Mouse (Mus musculus): ENCODE results near the gene Pop7. TPM values are rescaled to one million over a fixed set of nuclear protein-coding genes. Genes with fewer than 3 reads are reported as not detected.

Pop7 gene
- total RNA-seq (2014; rRNA removed; ENCODE audit: low replicate concordance) (40.1 and 61.3 TPM in 2 replicates), polyA plus RNA-seq (2015; fragmentation: Nextera tagmentation; extraction: Ambion mirVana) (39.9 and 40.6 TPM in 2 replicates)

DNA sequence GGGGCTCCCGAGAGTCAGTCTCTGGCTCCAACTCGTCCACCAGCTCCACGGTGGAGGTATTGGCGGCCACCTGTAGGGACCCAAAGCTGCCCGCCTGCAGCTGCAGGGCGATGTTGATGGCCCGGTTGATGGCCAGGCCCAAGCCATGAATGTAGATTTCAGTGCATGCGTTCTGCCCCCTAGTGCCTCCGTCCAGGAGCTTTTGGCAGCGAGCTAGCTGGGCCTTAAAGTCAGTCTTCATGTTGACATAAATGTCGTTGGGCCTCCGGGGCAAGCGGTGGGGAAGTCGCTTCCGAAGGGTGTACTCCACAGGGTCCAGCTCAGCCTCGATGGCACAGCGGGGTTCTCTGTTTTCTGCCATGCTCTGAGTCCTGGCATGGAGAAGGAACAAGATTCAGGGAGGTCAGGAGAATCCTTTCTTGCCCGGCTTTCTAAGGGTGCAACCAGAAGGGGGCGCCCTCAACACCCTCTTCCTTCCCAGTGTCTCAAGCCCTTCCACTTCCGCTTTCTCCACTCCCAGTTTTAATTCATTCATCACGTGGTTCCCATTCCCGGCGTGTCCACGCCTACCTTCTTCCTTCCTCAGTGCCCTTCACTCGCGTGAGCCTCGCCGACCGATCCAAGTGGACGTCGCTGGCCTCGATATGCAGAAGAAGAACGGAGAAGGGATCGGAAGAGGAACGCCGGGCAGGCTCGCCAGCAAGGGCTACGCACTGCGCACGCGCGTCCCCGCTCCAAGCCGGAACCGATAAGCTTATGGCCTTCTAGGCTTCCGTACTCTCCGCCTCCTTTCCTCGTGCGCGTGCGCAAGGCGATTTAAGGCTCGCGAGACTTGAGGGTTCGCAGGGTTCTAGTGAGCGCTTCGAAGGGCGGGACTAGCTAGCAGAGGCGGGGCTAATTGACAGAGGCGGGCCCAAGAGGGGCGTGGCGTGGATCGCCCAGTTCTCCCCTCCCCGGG, at the start of gene Pop7:
Gene Pop7 (minus strand): TSS at position 810 of the 958 bp plus-strand sequence.
- Histone ChIP-seq H3K27me3 (ENCODE audit: control insufficient read depth, insufficient read depth, low read length) (no peaks in the 10 kb centered on the region), H3K36me3 (replicated peaks; ENCODE audit: control insufficient read depth, insufficient read depth, low read length) (no peaks in the 10 kb centered on the region), H3K4me3 (ENCODE audit: low read depth, low read length) (peak within 1 kb of the TSS; percentile 64), H3K9ac (replicated peaks; ENCODE audit: low read depth, low read length) (peak within 1 kb of the TSS; percentile 45), H3K4me2 (ENCODE audit: low read depth, low read length) (peak within 1 kb of the TSS; percentile 66), H3K27ac (ENCODE audit: low read depth) (peak within 1 kb of the TSS; percentile 97), H3K9me3 (replicated peaks; ENCODE audit: control insufficient read depth, low read length) (no peaks in the 10 kb centered on the region), H3K4me1 (ENCODE audit: control insufficient read depth, insufficient read depth) (peaks cover 12% of the 10 kb centered on the region; the same call in 1 of the 2 replicates)
- DNase-seq (ENCODE audit: low spot score): peak; percentile 99
- TF ChIP-seq EP300 (IDR thresholded peaks at IDR 0.05; ENCODE audit: low read depth) (no peak; the same call in 1 of the 2 replicates), CTCF (IDR thresholded peaks at IDR 0.05; ENCODE audit: low read depth) (peak; percentile 79)
- ATAC-seq (ENCODE audit: insufficient read depth, low read depth): peak; percentile 98
- 2% methylated on average over 59 of the region's 64 CpGs for WGBS

DNA sequence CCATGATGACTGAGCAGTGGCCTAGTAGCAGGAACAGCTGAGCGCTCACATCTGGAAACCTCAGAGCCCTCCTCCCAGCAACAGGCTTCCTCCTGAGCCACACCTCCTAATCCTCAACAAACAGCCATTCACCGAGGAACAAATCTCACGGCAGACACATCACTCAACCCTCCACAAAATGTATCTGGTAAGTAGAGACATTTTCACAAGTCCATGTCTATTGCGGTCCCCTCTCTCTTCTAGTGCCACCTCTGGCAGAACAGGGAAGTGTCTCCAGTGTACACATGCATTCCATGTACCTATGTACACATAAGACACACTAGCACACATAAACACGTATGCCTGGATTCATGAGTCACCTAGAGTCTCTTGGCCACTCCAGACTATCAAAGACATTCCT, 48.8 kb upstream of the Pop7 start:
- no peak overlapping the region for H3K4me3 ChIP-seq (ENCODE audit: low read depth, low read length)
- H3K36me3 ChIP-seq (replicated peaks; ENCODE audit: control insufficient read depth, insufficient read depth, low read length): no peaks in the 10 kb centered on the region
- no peak for DNase-seq (ENCODE audit: low spot score)
- H3K9me3 ChIP-seq (replicated peaks; ENCODE audit: control insufficient read depth, low read length): no peaks in the 10 kb centered on the region
- H3K27me3 ChIP-seq (ENCODE audit: control insufficient read depth, insufficient read depth, low read length): peaks cover 25% of the 10 kb centered on the region
- TF ChIP-seq EP300 (IDR thresholded peaks at IDR 0.05; ENCODE audit: low read depth) (no peak), CTCF (IDR thresholded peaks at IDR 0.05; ENCODE audit: low read depth) (no peak; the same call in 1 of the 2 replicates)
- no peak for ATAC-seq (ENCODE audit: insufficient read depth, low read depth)
- H3K9ac ChIP-seq (replicated peaks; ENCODE audit: low read depth, low read length): no peak overlapping the region
- WGBS: 73% methylated on average over 5 of the region's 5 CpGs
- H3K4me1 ChIP-seq (ENCODE audit: control insufficient read depth, insufficient read depth): no peaks in the 10 kb centered on the region
- no peak overlapping the region for H3K4me2 ChIP-seq (ENCODE audit: low read depth, low read length)
- H3K27ac ChIP-seq (ENCODE audit: low read depth): no peak overlapping the region

DNA sequence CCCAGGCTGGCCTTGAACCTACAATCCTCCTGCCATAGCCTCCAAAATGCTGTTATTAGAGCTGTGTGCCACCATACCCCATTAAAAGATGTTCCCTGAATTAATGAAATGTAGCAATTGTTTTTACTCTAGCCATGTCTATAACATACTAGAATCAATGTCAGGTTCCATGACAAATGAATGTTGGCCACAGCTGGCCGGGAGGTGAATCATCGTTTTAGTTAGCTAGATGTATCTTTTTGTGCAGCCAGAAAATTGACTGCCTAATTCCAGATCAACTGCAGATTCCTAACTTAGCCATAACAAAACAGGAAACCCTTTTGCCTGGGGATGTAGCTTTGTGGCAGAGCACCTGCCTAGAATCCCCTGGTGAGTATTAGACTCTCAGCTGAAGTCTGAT, 47.5 kb upstream of the Pop7 start:
- H3K4me1 ChIP-seq (ENCODE audit: control insufficient read depth, insufficient read depth): no peaks in the 10 kb centered on the region
- no peak overlapping the region for H3K27ac ChIP-seq (ENCODE audit: low read depth)
- peaks cover 19% of the 10 kb centered on the region for H3K27me3 ChIP-seq (ENCODE audit: control insufficient read depth, insufficient read depth, low read length)
- H3K4me3 ChIP-seq (ENCODE audit: low read depth, low read length): no peak overlapping the region
- no peaks in the 10 kb centered on the region for H3K9me3 ChIP-seq (replicated peaks; ENCODE audit: control insufficient read depth, low read length)
- ATAC-seq (ENCODE audit: insufficient read depth, low read depth) (no peak), DNase-seq (ENCODE audit: low spot score) (no peak)
- no peak overlapping the region for H3K4me2 ChIP-seq (ENCODE audit: low read depth, low read length)
- TF ChIP-seq CTCF (IDR thresholded peaks at IDR 0.05; ENCODE audit: low read depth) (no peak), EP300 (IDR thresholded peaks at IDR 0.05; ENCODE audit: low read depth) (no peak)
- H3K36me3 ChIP-seq (replicated peaks; ENCODE audit: control insufficient read depth, insufficient read depth, low read length): no peaks in the 10 kb centered on the region
- no peak overlapping the region for H3K9ac ChIP-seq (replicated peaks; ENCODE audit: low read depth, low read length)
- 75% methylated on average over 2 of the region's 2 CpGs for WGBS

DNA sequence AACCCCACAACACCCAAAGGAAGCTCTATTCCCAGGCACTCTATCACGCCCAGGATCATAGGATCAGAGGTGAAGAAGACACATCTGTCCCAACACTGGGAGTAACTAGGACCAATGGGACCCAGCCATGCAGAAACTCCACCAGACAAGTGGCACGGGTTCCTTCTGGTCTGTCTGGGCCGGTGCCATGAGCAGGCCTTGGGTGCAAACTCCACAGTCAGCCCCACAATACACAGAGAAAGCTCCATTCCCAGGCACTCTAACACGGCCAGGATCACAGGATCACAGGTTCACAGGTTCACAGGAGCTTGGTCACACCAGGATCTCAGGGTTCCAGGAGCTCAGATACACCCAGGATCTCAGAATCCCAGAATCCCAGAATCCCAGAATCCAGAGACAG, 43.3 kb upstream of the Pop7 start:
- H3K27me3 ChIP-seq (ENCODE audit: control insufficient read depth, insufficient read depth, low read length): no peaks in the 10 kb centered on the region
- H3K4me1 ChIP-seq (ENCODE audit: control insufficient read depth, insufficient read depth): no peaks in the 10 kb centered on the region
- H3K27ac ChIP-seq (ENCODE audit: low read depth): no peak overlapping the region
- H3K36me3 ChIP-seq (replicated peaks; ENCODE audit: control insufficient read depth, insufficient read depth, low read length): no peaks in the 10 kb centered on the region
- DNase-seq (ENCODE audit: low spot score) (no peak), ATAC-seq (ENCODE audit: insufficient read depth, low read depth) (no peak)
- H3K4me3 ChIP-seq (ENCODE audit: low read depth, low read length): no peak overlapping the region
- H3K9ac ChIP-seq (replicated peaks; ENCODE audit: low read depth, low read length): no peak overlapping the region
- no peak for TF ChIP-seq CTCF (IDR thresholded peaks at IDR 0.05; ENCODE audit: low read depth)
- TF ChIP-seq EP300 (IDR thresholded peaks at IDR 0.05; ENCODE audit: low read depth): no peak
- H3K9me3 ChIP-seq (replicated peaks; ENCODE audit: control insufficient read depth, low read length): no peaks in the 10 kb centered on the region
- no peak overlapping the region for H3K4me2 ChIP-seq (ENCODE audit: low read depth, low read length)
- WGBS: 68% methylated on average over 4 of the region's 4 CpGs

DNA sequence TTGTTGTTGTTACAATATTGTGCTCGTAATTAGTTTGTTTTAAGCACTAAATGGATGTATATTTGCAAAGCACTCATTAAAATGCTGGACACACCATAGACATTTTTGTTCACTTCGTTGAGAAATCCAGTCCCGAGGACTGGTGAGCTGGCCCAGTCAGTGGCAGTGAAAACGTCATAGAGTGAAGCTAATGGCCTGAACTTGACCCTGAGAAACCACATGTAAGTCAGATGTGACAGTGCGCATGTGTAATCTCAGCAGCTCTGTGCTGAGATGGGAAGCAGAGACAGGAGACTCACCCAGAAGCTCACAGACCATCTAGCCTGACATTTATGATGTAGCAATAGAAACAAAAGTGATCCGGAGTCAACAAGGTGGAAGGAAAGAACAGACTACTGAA, 42.6 kb upstream of the Pop7 start:
- Histone ChIP-seq H3K4me1 (ENCODE audit: control insufficient read depth, insufficient read depth) (no peaks in the 10 kb centered on the region), H3K4me3 (ENCODE audit: low read depth, low read length) (no peak overlapping the region), H3K36me3 (replicated peaks; ENCODE audit: control insufficient read depth, insufficient read depth, low read length) (no peaks in the 10 kb centered on the region), H3K27me3 (ENCODE audit: control insufficient read depth, insufficient read depth, low read length) (no peaks in the 10 kb centered on the region), H3K27ac (ENCODE audit: low read depth) (no peak overlapping the region), H3K9ac (replicated peaks; ENCODE audit: low read depth, low read length) (no peak overlapping the region), H3K9me3 (replicated peaks; ENCODE audit: control insufficient read depth, low read length) (no peaks in the 10 kb centered on the region), H3K4me2 (ENCODE audit: low read depth, low read length) (no peak overlapping the region)
- DNase-seq (ENCODE audit: low spot score) (no peak), ATAC-seq (ENCODE audit: insufficient read depth, low read depth) (no peak)
- TF ChIP-seq EP300 (IDR thresholded peaks at IDR 0.05; ENCODE audit: low read depth) (no peak), CTCF (IDR thresholded peaks at IDR 0.05; ENCODE audit: low read depth) (no peak)
- 58% methylated on average over 6 of the region's 6 CpGs for WGBS
